Mouse (Mus musculus) heart, postnatal 0 days (tissue): ENCODE results near the gene Tspear.

Source experiments
- CTCF ChIP-seq: IDR thresholded peaks from 2 replicates; pipeline ENCODE4 v1.5.1; 2016; ENCODE audit warnings: antibody characterized with exemption, control low read depth, low read depth
- EP300 ChIP-seq: IDR thresholded peaks from 2 replicates; pipeline ENCODE4 v1.6.1; 2016; ENCODE audit warnings: antibody characterized with exemption, low read depth

DNA sequence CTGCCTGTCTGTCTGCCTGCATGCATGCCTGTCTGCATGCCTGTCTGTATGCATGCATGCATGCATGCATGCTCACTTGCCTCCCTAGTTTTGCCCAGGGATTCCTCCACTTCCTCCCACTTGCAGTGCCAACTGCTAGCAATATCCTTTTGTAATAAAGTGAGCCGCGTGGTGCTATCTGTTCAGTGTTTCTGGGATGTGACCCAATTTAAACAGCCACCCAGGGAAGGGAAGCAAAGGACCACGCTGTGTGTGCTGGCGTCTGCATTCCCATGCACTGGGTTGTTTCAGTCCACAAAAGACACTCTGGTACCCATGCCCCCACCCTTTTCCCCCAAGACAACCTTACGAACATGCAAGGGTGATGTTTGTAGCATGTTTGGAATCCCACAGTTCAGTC lies 234.6 kb downstream of the Tspear start:
- TF ChIP-seq CTCF (no peak), EP300 (no peak)
